Mouse (Mus musculus) cortical plate, adult 2 months (tissue): ENCODE data around the gene Stim2.
A peak's percentile ranks its signal among the peaks of the same experiment; 100 is the strongest.

Source experiments
- CTCF ChIP-seq: fragments of 200-500 bp; IDR thresholded peaks from 2 replicates; pipeline ENCODE4 v1.5.1; 2011; ENCODE audit warnings: mild to moderate bottlenecking, control low read depth, low read length; ENCODE audit not compliant: insufficient read depth; ENCODE audit errors: extremely low read depth
- POLR2A ChIP-seq: fragments of 200-500 bp; IDR thresholded peaks from 2 replicates; pipeline ENCODE4 v1.6.1; 2011; ENCODE audit warnings: mild to moderate bottlenecking, low read length, control low read depth; ENCODE audit not compliant: insufficient read depth; ENCODE audit errors: extremely low read depth

GRCm38 (mm10) chr5:54154503-54155226 is 156.4 kb downstream of the Stim2 start:
- TF ChIP-seq CTCF (peak; percentile 64; the same call in 1 of the 2 replicates), POLR2A (no peak)
